Mouse (Mus musculus) liver, postnatal 0 days (tissue): ENCODE data around the gene Ttc25. TPM values are rescaled to one million over a fixed set of nuclear protein-coding genes. Genes with fewer than 3 reads are reported as not detected.
A peak's percentile ranks its signal among the peaks of the same experiment; 100 is the strongest.
"Not testable (repeated sequence)": the region's sequence is repeated elsewhere in the genome, so short reads cannot be mapped to it uniquely, and the experiment has no call there.

Source experiments
- ATAC-seq: fragments of 200-750 bp; cut with Nextera tagmentation; 2 replicates; pipeline ENCODE4 v1.8.0; 2017; ENCODE audit warnings: mild to moderate bottlenecking, moderate library complexity
- DNase-seq: peaks from one replicate; pipeline ENCODE4 v3.0.0-alpha.2; 2016
- H3K27ac ChIP-seq: fragments of 300-500 bp; sonication (generic); 2 replicates; pipeline ENCODE4 v1.5.1; 2014; ENCODE audit warnings: antibody characterized with exemption, moderate library complexity, mild to moderate bottlenecking, low read depth
- H3K27me3 ChIP-seq: fragments of 300-500 bp; sonication (generic); 2 replicates; pipeline ENCODE4 v1.6.1; 2014; ENCODE audit warnings: low read length, control low read depth, mixed read lengths; ENCODE audit not compliant: insufficient read depth
- H3K36me3 ChIP-seq: fragments of 300-500 bp; sonication (generic); replicated peaks from 2 replicates; pipeline ENCODE4 v1.6.1; 2014; ENCODE audit warnings: mild to moderate bottlenecking, control low read depth, low read length, moderate library complexity, mixed read lengths; ENCODE audit not compliant: insufficient read depth
- H3K4me1 ChIP-seq: fragments of 300-500 bp; sonication (generic); 2 replicates; pipeline ENCODE4 v1.6.1; 2014; ENCODE audit warnings: antibody characterized with exemption, mild to moderate bottlenecking, control low read depth; ENCODE audit not compliant: insufficient read depth
- H3K4me2 ChIP-seq: fragments of 300-500 bp; sonication (generic); 2 replicates; pipeline ENCODE4 v1.6.1; 2014; ENCODE audit warnings: low read depth, mild to moderate bottlenecking, low read length, moderate library complexity, mixed read lengths
- H3K4me3 ChIP-seq: fragments of 300-500 bp; sonication (generic); 2 replicates; pipeline ENCODE4 v1.5.1; 2014; ENCODE audit warnings: low read depth, low read length
- H3K9ac ChIP-seq: fragments of 300-500 bp; sonication (generic); replicated peaks from 2 replicates; pipeline ENCODE4 v1.6.1; 2014; ENCODE audit warnings: mild to moderate bottlenecking, moderate library complexity
- H3K9me3 ChIP-seq: fragments of 300-500 bp; sonication (generic); 2 replicates; pipeline ENCODE4 v1.6.1; 2016; ENCODE audit warnings: mild to moderate bottlenecking, control low read depth, low read length, mixed read lengths
- CTCF ChIP-seq: sonication (generic); IDR thresholded peaks from 2 replicates; pipeline ENCODE4 v1.5.1; 2016; ENCODE audit warnings: antibody characterized with exemption, low read depth
- EP300 ChIP-seq: IDR thresholded peaks from 2 replicates; pipeline ENCODE4 v1.6.1; 2016; ENCODE audit warnings: antibody characterized with exemption, low read depth, mild to moderate bottlenecking
- WGBS: fragments of 180-500 bp; shearing (Covaris S2); extraction: QIAGEN DNeasy Blood & Tissue Kit; methylation state at CpG from one replicate; pipeline ENCODE4 v1.1.7; 2014; ENCODE audit not compliant: insufficient replicate concordance; 5-methylcytosine and 5-hydroxymethylcytosine counted together
- polyA plus RNA-seq: library from polyadenylated mRNA; unstranded; fragments of >200 nt; fragmentation: Nextera tagmentation; extraction: Ambion mirVana; gene quantifications from 2 replicates; pipeline ENCODE4 v1.2.1, GENCODE M21; 2015

Gene Ttc25
- polyA plus RNA-seq, 1 experiment from 2014 or later, result 0.22 TPM

GRCm38 (mm10) chr11:100579116-100579799 is 33.9 kb downstream of the Ttc25 start:
- no peak for DNase-seq
- 88% methylated on average over 9 of the region's 9 CpGs for WGBS
- no peak overlapping the region for H3K4me3 ChIP-seq
- no peaks in the 10 kb centered on the region for H3K27me3 ChIP-seq
- no peak for TF ChIP-seq EP300
- no peak for TF ChIP-seq CTCF
- H3K9ac ChIP-seq, result no peak overlapping the region
- ATAC-seq, result no peak
- no peaks in the 10 kb centered on the region for H3K9me3 ChIP-seq
- H3K36me3 ChIP-seq, result peaks cover 39% of the 10 kb centered on the region
- no peak overlapping the region for H3K4me2 ChIP-seq
- peaks cover 7% of the 10 kb centered on the region; the same call in 1 of the 2 replicates for H3K4me1 ChIP-seq
- no peak overlapping the region for H3K27ac ChIP-seq

DNA sequence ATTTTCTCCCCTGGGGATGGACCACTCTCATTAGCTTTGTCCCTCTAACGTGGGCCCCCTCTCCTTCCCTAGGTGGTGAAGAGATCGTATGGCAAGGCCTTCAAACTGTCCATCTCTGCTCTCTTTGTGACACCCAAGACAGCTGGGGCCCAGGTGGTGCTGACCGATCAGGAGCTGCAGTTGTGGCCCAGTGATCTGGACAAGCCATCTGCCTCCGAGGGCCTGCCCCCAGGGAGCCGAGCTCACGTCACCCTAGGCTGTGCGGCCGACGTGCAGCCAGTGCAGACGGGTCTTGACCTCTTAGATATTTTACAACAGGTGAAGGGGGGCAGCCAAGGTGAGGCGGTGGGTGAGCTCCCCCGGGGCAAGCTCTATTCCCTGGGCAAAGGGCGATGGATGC is 34.9 kb downstream of the Ttc25 start:
- no peak for ATAC-seq
- Histone ChIP-seq H3K27me3 (no peaks in the 10 kb centered on the region), H3K4me1 (peaks cover 7% of the 10 kb centered on the region; the same call in 1 of the 2 replicates), H3K4me3 (no peak overlapping the region), H3K27ac (no peak overlapping the region), H3K9me3 (no peaks in the 10 kb centered on the region), H3K36me3 (peaks cover 49% of the 10 kb centered on the region), H3K4me2 (no peak overlapping the region), H3K9ac (no peak overlapping the region)
- DNase-seq, result no peak
- 82% methylated on average over 13 of the region's 13 CpGs for WGBS
- TF ChIP-seq EP300 (no peak), CTCF (no peak)

GRCm38 (mm10) chr11:100581756-100582155 is 36.3 kb downstream of the Ttc25 start:
- H3K36me3 ChIP-seq, result peaks cover 62% of the 10 kb centered on the region
- ATAC-seq (peak; percentile 52), DNase-seq (peak; percentile 48)
- H3K4me1 ChIP-seq, result no peaks in the 10 kb centered on the region
- H3K4me2 ChIP-seq, result no peak overlapping the region
- no peaks in the 10 kb centered on the region for H3K27me3 ChIP-seq
- TF ChIP-seq CTCF, result no peak
- TF ChIP-seq EP300, result no peak
- no peaks in the 10 kb centered on the region for H3K9me3 ChIP-seq
- H3K27ac ChIP-seq, result no peak overlapping the region
- no peak overlapping the region for H3K4me3 ChIP-seq
- WGBS, result 57% methylated on average over 4 of the region's 4 CpGs
- no peak overlapping the region for H3K9ac ChIP-seq

GRCm38 (mm10) chr11:100582413-100582812 is 37.0 kb downstream of the Ttc25 start:
- H3K4me3 ChIP-seq, ATAC-seq, H3K9ac ChIP-seq, H3K27me3 ChIP-seq, H3K4me1 ChIP-seq, H3K9me3 ChIP-seq, DNase-seq, H3K4me2 ChIP-seq: not testable (repeated sequence)
- peaks cover 68% of the 10 kb centered on the region for H3K36me3 ChIP-seq
- 93% methylated on average over 1 of the region's 1 CpGs for WGBS
- 0 out of 2 replicates have a peak overlapping the region, but pooled peaks have one; percentile 0 for H3K27ac ChIP-seq

- DNase-seq, result no peak
- Histone ChIP-seq H3K9me3 (no peaks in the 10 kb centered on the region), H3K4me3 (no peak overlapping the region)
Observed at GRCm38 (mm10) chr11:100582836-100583235, 37.4 kb downstream of the Ttc25 start.

GRCm38 (mm10) chr11:100584561-100584961 is 39.2 kb downstream of the Ttc25 start:
- ATAC-seq (peak; percentile 12; the same call in 1 of the 2 replicates), DNase-seq (no peak)
- Histone ChIP-seq H3K27me3 (no peaks in the 10 kb centered on the region), H3K9ac (no peak overlapping the region), H3K9me3 (no peaks in the 10 kb centered on the region), H3K4me2 (no peak overlapping the region), H3K27ac (peak overlapping the region; percentile 67), H3K36me3 (peaks cover 83% of the 10 kb centered on the region), H3K4me3 (0 out of 2 replicates have a peak overlapping the region, but pooled peaks have one; percentile 4), H3K4me1 (no peaks in the 10 kb centered on the region)
- TF ChIP-seq CTCF (no peak), EP300 (no peak)
- WGBS, result 78% methylated on average over 7 of the region's 7 CpGs

More at GRCm38 (mm10) chr11:100582836-100583235, 37.4 kb downstream of the Ttc25 start:
- TF ChIP-seq EP300 (no peak), CTCF (no peak)
- Histone ChIP-seq H3K4me2 (peak overlapping the region; percentile 0; the same call in 1 of the 2 replicates), H3K27me3 (no peaks in the 10 kb centered on the region), H3K4me1 (no peaks in the 10 kb centered on the region), H3K27ac (0 out of 2 replicates have a peak overlapping the region, but pooled peaks have one; percentile 0), H3K36me3 (peaks cover 72% of the 10 kb centered on the region), H3K9ac (no peak overlapping the region)
- ATAC-seq, result no peak
- 61% methylated on average over 2 of the region's 2 CpGs for WGBS
